Mouse (Mus musculus) lung, postnatal 0 days (tissue): ENCODE results near the gene Shmt2. TPM values are rescaled to one million over a fixed set of nuclear protein-coding genes. Genes with fewer than 3 reads are reported as not detected.

Source experiments
- ATAC-seq: fragments of 200-750 bp; cut with Nextera tagmentation; 2 replicates; pipeline ENCODE4 v1.8.0; 2017; ENCODE audit warnings: moderate library complexity
- DNase-seq: peaks from one replicate; pipeline ENCODE4 v3.0.0-alpha.2; 2016; ENCODE audit warnings: low spot score
- H3K27ac ChIP-seq: fragments of 300-500 bp; sonication (generic); 2 replicates; pipeline ENCODE4 v1.5.1; 2014; ENCODE audit warnings: antibody characterized with exemption, mild to moderate bottlenecking, low read length, mixed read lengths
- H3K27me3 ChIP-seq: fragments of 300-500 bp; sonication (generic); replicated peaks from 2 replicates; pipeline ENCODE4 v1.6.1; 2014; ENCODE audit warnings: low read length, mixed read lengths; ENCODE audit not compliant: insufficient read depth
- H3K36me3 ChIP-seq: fragments of 300-500 bp; sonication (generic); 2 replicates; pipeline ENCODE4 v1.6.1; 2014; ENCODE audit warnings: low read length, mixed read lengths; ENCODE audit not compliant: insufficient read depth
- H3K4me1 ChIP-seq: fragments of 300-500 bp; sonication (generic); 2 replicates; pipeline ENCODE4 v1.6.1; 2014; ENCODE audit warnings: antibody characterized with exemption, low read depth, low read length, mixed read lengths; ENCODE audit not compliant: insufficient read depth
- H3K4me2 ChIP-seq: fragments of 300-500 bp; sonication (generic); replicated peaks from 2 replicates; pipeline ENCODE4 v1.6.1; 2014; ENCODE audit warnings: low read depth, mild to moderate bottlenecking, low read length, moderate library complexity, mixed read lengths
- H3K4me3 ChIP-seq: fragments of 300-500 bp; sonication (generic); 2 replicates; pipeline ENCODE4 v1.5.1; 2014; ENCODE audit warnings: low read depth, low read length
- H3K9ac ChIP-seq: fragments of 300-500 bp; sonication (generic); replicated peaks from 2 replicates; pipeline ENCODE4 v1.6.1; 2014; ENCODE audit warnings: low read depth, mild to moderate bottlenecking
- H3K9me3 ChIP-seq: fragments of 300-500 bp; sonication (generic); 2 replicates; pipeline ENCODE4 v1.6.1; 2016; ENCODE audit warnings: low read length, mixed read lengths
- CTCF ChIP-seq: IDR thresholded peaks from 2 replicates; pipeline ENCODE4 v1.5.1; 2016; ENCODE audit warnings: antibody characterized with exemption, mild to moderate bottlenecking
- EP300 ChIP-seq: IDR thresholded peaks from 2 replicates; pipeline ENCODE4 v1.6.1; 2016; ENCODE audit warnings: antibody characterized with exemption, mild to moderate bottlenecking, control low read depth
- WGBS: fragments of 180-500 bp; shearing (Covaris S2); extraction: QIAGEN DNeasy Blood & Tissue Kit; methylation state at CpG from one replicate; pipeline ENCODE4 v1.1.7; 2014; 5-methylcytosine and 5-hydroxymethylcytosine counted together
- polyA plus RNA-seq: library from polyadenylated mRNA; unstranded; fragments of >200 nt; fragmentation: Nextera tagmentation; extraction: Ambion mirVana; gene quantifications from 2 replicates; pipeline ENCODE4 v1.2.1, GENCODE M21; 2015

Gene Shmt2
- polyA plus RNA-seq = 27.1 and 31.0 TPM in 2 replicates

GRCm38 (mm10) chr10:127522088-127522581 lies at the start of gene Shmt2:
Gene Shmt2 (minus strand): TSS chr10:127522444.
- H3K36me3 ChIP-seq = no peaks in the 10 kb centered on the region
- H3K27ac ChIP-seq = no peak within 1 kb of the TSS
- peak; percentile 95 for DNase-seq
- ATAC-seq = peak; percentile 66
- TF ChIP-seq CTCF = no peak
- TF ChIP-seq EP300 = 0 out of 2 replicates have a peak, but pooled peaks have one; percentile 33
- peak within 1 kb of the TSS; percentile 80 for H3K4me2 ChIP-seq
- H3K4me1 ChIP-seq = peaks cover 19% of the 10 kb centered on the region; the same call in 1 of the 2 replicates
- peaks cover 27% of the 10 kb centered on the region for H3K27me3 ChIP-seq
- H3K9ac ChIP-seq = peak within 1 kb of the TSS; percentile 13; the same call in 1 of the 2 replicates
- no peaks in the 10 kb centered on the region for H3K9me3 ChIP-seq
- peak within 1 kb of the TSS; percentile 48 for H3K4me3 ChIP-seq
- WGBS = under 1% methylated on average over 21 of the region's 21 CpGs

GRCm38 (mm10) chr10:127570937-127571641 lies 48.8 kb upstream of the Shmt2 start:
- Histone ChIP-seq H3K36me3 (peaks cover 2% of the 10 kb centered on the region; the same call in 1 of the 2 replicates), H3K27ac (no peak overlapping the region; the same call in 1 of the 2 replicates), H3K9me3 (no peaks in the 10 kb centered on the region), H3K4me2 (no peak overlapping the region), H3K4me1 (no peaks in the 10 kb centered on the region), H3K4me3 (no peak overlapping the region), H3K27me3 (no peaks in the 10 kb centered on the region), H3K9ac (no peak overlapping the region)
- ATAC-seq (peak; percentile 40), DNase-seq (peak; percentile 36)
- TF ChIP-seq CTCF (no peak), EP300 (no peak)
- WGBS = 69% methylated on average over 17 of the region's 17 CpGs

DNA sequence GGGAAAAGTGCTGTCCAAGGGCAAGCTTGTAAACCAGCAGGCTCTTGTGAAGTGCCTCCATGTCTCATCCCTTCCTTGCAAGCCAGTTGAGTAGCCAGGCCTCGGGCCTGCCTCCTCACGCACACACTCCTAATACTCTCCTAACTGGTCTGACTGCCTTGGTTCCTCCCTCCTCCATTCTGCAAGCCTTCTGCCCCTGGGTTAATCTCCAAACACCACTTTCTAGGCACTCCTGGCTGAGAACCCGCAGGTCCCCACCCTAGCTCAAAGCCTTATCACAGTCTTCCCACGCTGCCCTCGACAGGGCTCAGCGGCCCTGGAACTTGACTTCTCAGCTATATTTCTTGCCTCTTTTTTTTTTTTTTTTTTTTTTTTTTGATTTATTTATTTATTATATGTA lies 48.1 kb upstream of the Shmt2 start:
- Histone ChIP-seq H3K4me2 (no peak overlapping the region), H3K27me3 (no peaks in the 10 kb centered on the region), H3K9me3 (no peaks in the 10 kb centered on the region), H3K4me3 (no peak overlapping the region), H3K27ac (0 out of 2 replicates have a peak overlapping the region, but pooled peaks have one; percentile 54), H3K36me3 (peaks cover 4% of the 10 kb centered on the region; the same call in 1 of the 2 replicates), H3K4me1 (no peaks in the 10 kb centered on the region), H3K9ac (no peak overlapping the region)
- DNase-seq (peak; percentile 68), ATAC-seq (peak; percentile 62)
- no peak for TF ChIP-seq EP300
- no peak for TF ChIP-seq CTCF
- 40% methylated on average over 6 of the region's 6 CpGs for WGBS

GRCm38 (mm10) chr10:127569450-127569849 lies 47.2 kb upstream of the Shmt2 start:
- Histone ChIP-seq H3K4me2 (no peak overlapping the region), H3K4me1 (no peaks in the 10 kb centered on the region), H3K27ac (peak overlapping the region; percentile 15; the same call in 1 of the 2 replicates), H3K27me3 (no peaks in the 10 kb centered on the region), H3K9ac (no peak overlapping the region), H3K36me3 (peaks cover 4% of the 10 kb centered on the region; the same call in 1 of the 2 replicates), H3K4me3 (no peak overlapping the region), H3K9me3 (no peaks in the 10 kb centered on the region)
- 19% methylated on average over 3 of the region's 3 CpGs for WGBS
- TF ChIP-seq CTCF = peak; percentile 87
- TF ChIP-seq EP300 = no peak
- peak; percentile 86 for DNase-seq
- ATAC-seq = peak; percentile 52

DNA sequence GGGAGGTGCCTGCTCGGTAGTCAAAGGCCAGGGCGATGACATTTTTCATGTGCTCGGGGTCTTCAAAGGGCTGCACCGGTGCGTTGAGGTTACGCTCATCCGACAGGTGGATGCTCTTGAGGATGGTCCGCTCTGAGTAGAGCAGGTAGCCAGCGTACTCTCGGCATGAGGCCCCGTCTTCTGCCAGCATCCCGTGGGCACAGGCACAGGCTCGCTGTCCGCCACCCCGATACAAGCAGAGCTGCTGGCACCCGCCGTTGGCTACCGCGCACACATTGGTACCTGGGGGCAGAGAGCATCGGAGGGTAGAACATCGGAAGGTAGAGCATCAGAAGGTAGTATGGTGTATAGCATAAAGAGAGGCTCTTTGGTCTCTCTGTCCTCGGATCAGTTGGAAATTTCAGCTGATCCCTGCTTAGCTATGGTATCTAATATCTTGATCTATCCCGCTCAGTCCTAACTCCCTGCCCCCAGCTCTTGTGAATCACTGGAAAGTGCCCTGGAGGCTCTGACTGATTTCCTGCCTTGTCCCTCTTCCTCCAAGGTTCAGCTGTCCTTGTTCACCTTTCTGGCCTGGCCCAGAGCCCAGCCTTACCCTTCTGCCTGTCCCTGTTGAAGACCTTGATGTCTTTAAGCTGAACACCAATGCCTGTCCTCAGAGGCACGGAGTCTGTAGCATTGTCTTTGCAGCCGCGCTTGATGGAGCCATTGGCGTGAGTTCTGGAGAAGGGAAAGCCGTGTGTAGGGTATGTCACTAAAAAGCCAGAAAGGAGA lies 44.5 kb upstream of the Shmt2 start:
- no peak overlapping the region for H3K9ac ChIP-seq
- H3K4me1 ChIP-seq = no peaks in the 10 kb centered on the region
- 91% methylated on average over 28 of the region's 28 CpGs for WGBS
- DNase-seq (no peak), ATAC-seq (no peak)
- H3K27ac ChIP-seq = no peak overlapping the region
- H3K36me3 ChIP-seq = peaks cover 4% of the 10 kb centered on the region; the same call in 1 of the 2 replicates
- H3K9me3 ChIP-seq = no peaks in the 10 kb centered on the region
- H3K27me3 ChIP-seq = no peaks in the 10 kb centered on the region
- no peak for TF ChIP-seq CTCF
- no peak for TF ChIP-seq EP300
- H3K4me3 ChIP-seq = no peak overlapping the region
- no peak overlapping the region for H3K4me2 ChIP-seq

DNA sequence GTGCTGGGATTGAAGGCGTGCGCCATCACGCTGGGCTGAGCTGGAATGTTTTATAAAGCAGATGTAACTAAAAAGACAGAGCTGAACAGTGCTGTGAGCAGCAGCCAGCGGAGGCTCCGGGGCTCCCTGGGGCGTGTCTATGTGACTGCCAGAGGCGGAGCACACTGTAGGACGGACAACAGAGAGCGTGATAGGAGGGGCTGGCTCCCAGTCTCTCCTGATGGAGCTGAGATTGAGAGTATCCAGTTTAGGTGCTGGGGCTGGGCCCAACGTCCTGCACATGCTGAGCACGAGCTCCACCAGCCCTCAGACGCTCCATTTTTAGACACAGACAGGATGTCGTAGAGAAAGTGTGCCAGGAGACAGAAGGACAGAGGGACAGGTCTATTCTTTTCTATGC lies 42.1 kb upstream of the Shmt2 start:
- peak; percentile 64 for DNase-seq
- Histone ChIP-seq H3K36me3 (peaks cover 4% of the 10 kb centered on the region; the same call in 1 of the 2 replicates), H3K4me3 (no peak overlapping the region), H3K4me1 (no peaks in the 10 kb centered on the region), H3K27ac (no peak overlapping the region), H3K27me3 (no peaks in the 10 kb centered on the region), H3K9me3 (no peaks in the 10 kb centered on the region), H3K9ac (no peak overlapping the region), H3K4me2 (no peak overlapping the region)
- WGBS = 26% methylated on average over 13 of the region's 13 CpGs
- TF ChIP-seq EP300 = no peak
- TF ChIP-seq CTCF = no peak
- peak; percentile 83 for ATAC-seq
